Mouse (Mus musculus) cerebellum, postnatal 36 days (tissue): ENCODE data around the gene Klk1b5.
"Not testable (repeated sequence)": the region's sequence is repeated elsewhere in the genome, so short reads cannot be mapped to it uniquely, and the experiment has no call there.

Experiments used
- DNase-seq, 2 experiments: peaks; one replicate each; pipeline ENCODE4 v3.0.0; 2021 to 2022; ENCODE audit warnings: mixed read lengths in 2 of 2

Gene Klk1b5

DNA sequence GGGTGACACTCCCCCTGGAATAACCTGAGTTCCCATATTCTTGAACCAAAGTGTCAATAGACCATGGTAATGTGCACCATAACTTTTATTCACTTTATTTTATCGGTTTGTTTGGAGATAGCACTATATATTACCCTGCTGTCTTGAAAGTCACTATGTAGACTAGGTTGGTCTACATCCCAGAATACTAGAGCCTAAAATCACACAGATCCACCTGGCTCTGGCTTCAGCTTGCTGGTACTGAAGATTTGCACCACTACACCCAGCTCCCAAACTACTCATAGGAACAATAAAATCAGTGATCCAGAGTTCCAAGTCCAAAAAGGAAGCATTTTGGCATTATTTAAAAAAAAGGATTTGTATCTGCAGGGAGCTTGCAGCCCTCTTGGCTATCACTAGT, at the start of gene Klk1b5:
Klk1b5 (plus strand) TSS at position 301 of the 400 bp plus-strand sequence.
- DNase-seq: no peak

GRCm38 (mm10) chr7:44179299-44180045, 36.3 kb upstream of the Klk1b5 start:
- DNase-seq: no peak

GRCm38 (mm10) chr7:44186516-44186915, 29.2 kb upstream of the Klk1b5 start:
- not testable (repeated sequence) for DNase-seq

DNA sequence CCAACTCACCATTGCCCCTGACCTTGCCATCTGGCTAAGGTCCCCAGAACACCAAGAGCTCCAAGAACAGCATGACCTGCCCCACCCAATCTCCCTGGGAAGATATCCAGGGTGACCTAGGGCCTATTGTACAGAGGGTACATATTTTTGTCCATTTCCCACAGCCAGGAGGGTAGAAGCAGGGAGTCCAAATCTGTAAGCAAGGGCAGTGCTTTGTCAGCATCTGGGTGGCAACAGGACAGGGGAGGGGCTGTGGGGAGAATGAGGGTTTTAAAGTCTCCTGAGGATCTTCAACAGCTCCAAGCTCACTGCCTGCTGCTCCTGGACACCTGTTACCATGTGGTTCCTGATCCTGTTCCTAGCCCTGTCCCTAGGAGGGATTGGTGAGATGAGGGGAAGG, 27.8 kb upstream of the Klk1b5 start, which contains the start of gene Klk1b24:
Klk1b24 (plus strand) TSS at position 301 of the 400 bp plus-strand sequence.
- not testable (repeated sequence) for DNase-seq

GRCm38 (mm10) chr7:44193466-44193865, 22.3 kb upstream of the Klk1b5 start:
- not testable (repeated sequence) for DNase-seq

GRCm38 (mm10) chr7:44197891-44198290, 17.9 kb upstream of the Klk1b5 start, which contains the start of gene Klk1b3:
TSS of gene Klk1b3 (plus strand) at chr7:44198191.
- no peak for DNase-seq

DNA sequence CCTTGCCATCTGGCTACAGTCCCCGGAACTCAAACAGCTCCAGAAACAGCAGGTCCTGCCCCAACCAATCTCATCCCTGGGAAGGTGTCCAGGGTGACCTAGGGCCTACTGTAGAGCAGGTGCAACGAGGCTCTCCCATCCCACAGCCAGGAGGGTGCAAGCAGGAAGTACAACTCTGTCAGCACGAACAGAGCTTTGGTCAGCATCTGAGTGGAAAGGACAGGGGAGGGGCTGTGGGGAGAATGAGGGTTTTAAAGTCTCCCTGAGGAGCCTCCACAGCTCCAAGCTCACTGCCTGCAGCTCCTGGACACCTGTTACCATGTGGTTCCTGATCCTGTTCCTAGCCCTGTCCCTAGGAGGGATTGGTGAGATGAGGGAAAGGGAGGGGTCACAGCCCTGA, 8.6 kb upstream of the Klk1b5 start, which contains the start of gene Klk1b4:
Klk1b4 (plus strand) TSS at position 301 of the 400 bp plus-strand sequence.
- DNase-seq: not testable (repeated sequence)

- DNase-seq: no peak
These were observed 7.4 kb upstream of the Klk1b5 start for GRCm38 (mm10) chr7:44208307-44208706.

DNA sequence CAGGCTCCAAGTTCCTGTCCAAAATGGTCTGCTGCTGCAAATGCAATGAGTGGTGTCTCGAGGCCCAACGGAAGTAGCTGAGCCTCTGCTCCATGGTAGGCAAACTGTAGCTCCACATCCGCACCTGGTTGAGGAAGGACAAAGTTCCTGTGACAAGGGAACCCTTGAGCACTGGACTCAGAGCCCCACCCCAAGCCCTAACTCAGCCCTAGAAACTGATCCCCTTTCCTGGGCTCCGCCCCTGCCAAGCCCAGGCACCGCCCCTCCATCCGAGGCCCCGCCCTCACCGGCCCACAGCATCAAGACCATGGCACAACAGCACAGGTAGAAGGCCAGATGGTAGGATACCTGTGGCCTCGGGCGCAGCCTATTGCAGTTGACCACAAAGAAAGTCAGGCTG, 5.9 kb downstream of the Klk1b5 start:
- not testable (repeated sequence) for DNase-seq

GRCm38 (mm10) chr7:44222335-44222734, 6.6 kb downstream of the Klk1b5 start:
- not testable (repeated sequence) for DNase-seq

DNA sequence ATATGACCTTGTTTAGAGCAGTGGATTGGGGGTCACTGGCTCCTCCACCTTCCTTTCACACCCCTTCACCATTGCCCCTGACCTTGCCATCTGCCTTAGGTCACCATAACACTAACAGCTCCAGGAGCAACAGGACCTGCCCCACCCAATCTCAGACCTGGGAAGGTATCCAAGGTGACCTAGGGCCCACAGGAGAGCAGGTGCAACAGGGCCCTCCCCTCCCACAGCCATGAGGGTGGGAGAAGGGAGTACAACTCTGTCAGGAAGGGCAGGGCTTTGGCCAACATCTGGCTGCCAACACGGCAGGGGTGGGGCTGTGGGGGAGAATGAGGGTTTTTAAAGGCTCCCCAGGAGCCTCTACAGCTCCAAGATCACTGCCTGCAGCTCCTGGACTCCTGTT, 9.3 kb downstream of the Klk1b5 start, which contains the start of gene Klk1:
Klk1 (plus strand) TSS at position 285 of the 400 bp plus-strand sequence.
- no peak for DNase-seq

DNA sequence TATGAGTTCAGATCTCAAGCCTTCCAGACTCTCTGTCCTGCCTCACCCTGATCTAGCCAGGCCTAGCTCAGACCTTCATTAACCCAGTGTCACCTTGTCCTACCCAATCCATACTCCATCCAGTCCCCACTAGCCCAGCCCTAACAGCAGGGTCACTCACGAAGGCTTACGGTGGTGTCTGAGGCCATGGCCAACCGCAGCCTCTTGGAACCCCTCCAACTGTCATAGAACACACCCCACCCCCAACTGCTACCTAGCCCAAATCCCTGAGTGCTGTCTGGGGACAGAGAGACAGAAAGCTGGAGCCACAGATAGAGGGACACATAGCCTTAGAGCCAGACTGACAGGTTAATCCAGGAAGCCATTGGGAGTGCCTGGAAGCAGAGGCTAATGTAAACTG, 20.2 kb downstream of the Klk1b5 start, which contains the start of gene Gm36864:
Gm36864 (plus strand) TSS at position 269 of the 400 bp plus-strand sequence.
- no peak for DNase-seq

- no peak for DNase-seq
These were observed 24.2 kb downstream of the Klk1b5 start for GRCm38 (mm10) chr7:44239913-44240312.

DNA sequence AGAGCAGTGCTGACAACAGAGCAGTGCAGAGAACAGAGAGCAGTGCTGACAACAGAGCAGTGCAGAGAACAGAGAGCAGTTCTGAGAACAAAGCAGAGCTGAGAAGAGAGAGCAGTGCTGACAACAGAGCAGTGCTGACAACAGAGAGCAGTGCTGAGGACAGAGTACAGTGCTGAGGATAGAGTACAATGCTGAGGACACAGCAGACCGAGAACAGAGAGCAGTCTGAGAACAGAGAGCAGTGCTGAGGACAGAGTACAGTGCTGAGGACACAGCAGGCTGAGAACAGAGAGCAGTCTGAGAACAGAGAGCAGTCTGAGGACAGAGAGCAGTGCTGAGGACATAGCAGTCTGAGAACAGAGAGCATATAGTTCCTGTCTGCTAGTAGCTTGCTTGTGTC, 25.0 kb downstream of the Klk1b5 start:
- no peak for DNase-seq

DNA sequence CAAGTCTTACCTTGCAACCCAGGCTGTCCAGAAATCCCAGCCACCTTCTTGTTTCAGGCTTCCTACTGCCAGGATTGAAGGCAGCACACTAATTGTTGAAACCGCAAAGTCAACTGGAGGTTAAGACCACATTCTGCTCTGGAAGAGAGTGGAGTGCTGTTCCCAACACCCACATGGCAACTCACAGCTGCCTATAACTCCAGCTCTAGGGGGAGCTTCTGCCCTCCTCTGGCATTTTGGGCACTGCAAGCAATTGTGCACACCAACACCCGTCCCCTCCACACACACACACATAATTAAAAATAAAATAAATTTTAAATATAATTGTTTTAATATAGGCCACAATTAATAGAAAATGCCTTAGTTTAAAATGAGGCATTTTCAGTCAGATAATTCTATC, 25.4 kb downstream of the Klk1b5 start:
- DNase-seq: no peak

DNA sequence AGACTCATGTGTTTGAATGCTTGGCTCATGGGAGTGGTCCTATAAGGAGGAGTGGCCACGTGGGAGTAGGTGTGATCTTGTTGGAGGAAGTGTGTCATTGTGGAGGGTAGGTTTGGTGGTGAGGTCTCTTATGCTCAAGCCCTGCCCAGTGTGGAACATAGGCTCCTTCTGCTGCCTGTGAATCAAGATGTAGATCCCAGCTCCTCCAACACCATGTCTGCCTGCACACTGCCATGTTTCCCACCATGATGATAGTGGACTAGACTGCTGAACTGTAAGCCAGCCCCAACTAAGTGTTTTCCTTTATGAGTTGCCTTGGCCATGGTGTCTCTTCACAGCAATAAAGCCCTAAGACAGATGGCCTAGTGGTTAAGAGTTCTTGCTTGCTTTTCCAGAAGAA, 28.3 kb downstream of the Klk1b5 start:
- no peak for DNase-seq

GRCm38 (mm10) chr7:44246055-44246983, 30.6 kb downstream of the Klk1b5 start, which contains the start of the genes 1700028J19Rik and 2410002F23Rik:
TSS of gene 1700028J19Rik (minus strand) at chr7:44246695.
TSS of gene 2410002F23Rik (plus strand) at chr7:44246722.
- DNase-seq: peak; percentile 89 to 92

GRCm38 (mm10) chr7:44246984-44247470, 31.3 kb downstream of the Klk1b5 start:
- DNase-seq: no peak

- no peak for DNase-seq
These were observed 32.2 kb downstream of the Klk1b5 start for GRCm38 (mm10) chr7:44247971-44248370.

DNA sequence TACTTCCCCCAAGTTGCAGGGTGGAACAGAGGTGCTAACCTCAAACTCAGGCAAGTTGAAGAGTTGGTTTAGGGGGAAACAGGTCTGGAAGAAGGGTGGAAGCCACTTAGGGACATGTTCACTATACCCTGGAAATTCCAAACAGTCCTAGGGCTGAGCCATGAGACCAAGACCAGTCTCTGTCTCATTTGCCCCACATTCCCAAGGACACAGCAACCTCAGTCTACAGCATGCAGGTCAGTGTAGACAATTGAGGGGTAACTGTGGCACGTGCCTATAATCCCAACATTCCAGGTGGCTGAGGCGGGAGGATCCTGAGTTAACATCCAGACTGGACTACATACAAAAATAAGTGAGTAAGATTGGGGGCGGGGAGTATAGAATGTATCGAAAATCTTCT, 33.5 kb downstream of the Klk1b5 start:
- DNase-seq: no peak

DNA sequence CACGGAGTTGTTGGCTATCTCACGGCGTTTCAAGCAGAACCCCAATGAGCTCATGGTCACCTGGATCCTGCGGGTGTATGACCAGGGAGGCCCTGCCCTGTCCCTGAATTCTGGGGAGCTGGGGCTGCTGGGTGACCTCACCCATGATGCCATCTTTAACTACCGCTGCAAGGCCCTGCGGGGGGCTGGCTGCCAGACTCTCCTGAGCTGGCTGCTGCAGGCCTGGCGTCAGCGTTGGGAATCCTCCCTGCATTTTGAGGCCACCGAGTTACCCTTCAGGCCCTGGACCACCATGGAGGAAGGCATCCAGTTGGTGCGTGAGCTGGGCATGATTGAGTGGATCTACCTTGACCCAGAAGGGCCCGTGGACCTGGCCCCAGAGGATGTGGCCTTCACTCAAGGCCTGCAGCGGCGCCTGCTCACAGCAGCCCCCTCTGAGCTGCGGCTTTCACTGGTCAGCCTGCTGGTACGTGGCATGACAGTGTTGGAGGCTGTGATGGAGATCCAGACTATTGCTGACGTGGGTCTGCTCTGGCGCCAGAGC, 35.1 kb downstream of the Klk1b5 start:
- DNase-seq: not testable (repeated sequence)

DNA sequence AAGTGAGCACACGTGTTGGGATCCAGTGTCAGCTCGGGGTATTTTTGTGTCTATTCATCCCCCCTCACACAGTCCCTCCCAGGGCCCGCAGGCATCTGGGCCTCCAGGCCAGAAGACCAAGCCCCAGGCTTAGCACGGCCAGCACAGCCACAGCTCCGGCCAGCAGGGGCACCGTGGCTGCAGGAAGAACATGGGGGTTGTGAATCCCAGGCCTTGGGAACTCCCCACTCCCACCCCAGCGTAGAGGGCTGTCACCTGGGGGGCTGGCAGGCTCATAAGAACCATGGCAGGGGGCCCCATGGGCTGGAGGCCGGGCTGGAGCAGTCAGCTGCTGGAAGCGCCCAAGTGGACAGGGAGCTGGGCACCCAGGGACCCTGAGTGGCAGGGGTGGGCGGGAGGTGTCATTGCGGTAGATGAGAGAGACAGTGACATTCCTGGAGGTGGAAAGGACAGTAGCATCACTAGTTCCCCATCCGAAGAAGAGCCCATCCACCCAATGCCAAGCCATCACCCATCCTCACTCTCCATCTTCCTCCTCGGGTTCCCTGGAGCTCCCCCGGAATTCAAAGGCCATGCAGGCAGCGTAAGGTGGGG, 37.4 kb downstream of the Klk1b5 start:
- DNase-seq: no peak
